Comparison of ENCODE assay signal across 11 mouse cellular contexts in the genomic region with DNA sequence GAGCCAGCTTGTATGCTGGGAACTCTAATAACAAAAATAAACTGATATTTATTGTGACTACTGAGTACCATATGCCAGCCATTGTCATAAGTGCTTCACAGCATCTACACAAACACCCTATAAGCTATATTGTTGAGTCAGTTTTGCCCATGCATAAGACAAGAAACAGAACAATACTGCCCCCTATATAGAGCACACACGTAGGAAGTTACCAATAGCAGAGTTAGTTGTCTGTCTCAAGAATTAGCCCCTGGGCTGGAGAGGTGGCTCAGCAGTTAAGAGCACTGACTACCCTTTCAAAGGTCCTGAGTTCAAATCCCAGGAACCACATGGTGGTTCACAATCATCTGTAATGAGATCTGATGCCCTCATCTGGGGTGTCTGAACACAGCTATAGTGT. TPM values are rescaled to one million over a fixed set of nuclear protein-coding genes. Genes with fewer than 3 reads are reported as not detected.
A peak's percentile ranks its signal among the peaks of the same experiment; 100 is the strongest.
DNase-seq lines count a peak whose midpoint lies in the region; ATAC-seq and TF ChIP-seq lines count a peak whose summit lies in the region.
"Had no signal": no experiment of that assay in that cellular context is flagged by ENCODE, and none has a peak within 500 bp of the region (broad histone marks: within the 10 kb centered on the region; RNA-seq: fewer than 3 reads in every experiment).

No protein-coding gene starts in this region.

- intact Hi-C loops in gastrocnemius, adult 2 months (cut with DNase I), result no loop called here
- intact Hi-C loops in gastrocnemius, postnatal 36 days (cut with DNase I), result no loop called here

- TF ChIP-seq CTCF in gastrocnemius, adult 2 months (IDR thresholded peaks at IDR 0.05), result peak; percentile 28; the same call in 1 of the 2 replicates

- no peak overlapping the region for H3K4me3 ChIP-seq in gastrocnemius, adult 2 months

- no peak overlapping the region for H3K27ac ChIP-seq in gastrocnemius, adult 2 months
- H3K27ac ChIP-seq: embryonic facial prominence, embryonic 15.5 days had no signal

- DNase-seq in gastrocnemius, adult 2 months, result no peak
- DNase-seq in gastrocnemius, postnatal 36 days, result no peak
- DNase-seq in lung, postnatal 36 days, result peak; percentile 9
- no peak for DNase-seq in lung, postnatal 14 days
- peak; percentile 14 for DNase-seq in retina, embryonic 14.5 days (ENCODE audit: low spot score)
- no peak for DNase-seq in spleen, adult 12 weeks (ENCODE audit: low spot score)
- no peak for DNase-seq in layer of hippocampus, postnatal 25 days (ENCODE audit: extremely low spot score in 1 of 2, low spot score in 1 of 2)
- DNase-seq: adrenal gland, adult 8-10 months; kidney, postnatal 10 days had no signal

- peak; percentile 37 for ATAC-seq in activated CD4-positive, CD25-positive, alpha-beta regulatory T cell, adult 4 months

RNA-seq across cellular contexts. Expression of a gene that starts 0.4 kb away (rescaled TPM):
- under 1 TPM; 0.47 to 0.64 TPM for total RNA-seq in gastrocnemius, adult 2 months (2021)
- under 1 TPM; 0.52 to 0.84 TPM for total RNA-seq in gastrocnemius, postnatal 36 days (2021)
- polyA plus RNA-seq in activated CD4-positive, CD25-positive, alpha-beta regulatory T cell, adult 4 months (2017; shearing (Covaris generic)), result 10 to 100 TPM; 14.8 to 15.7 TPM
- 1 to 10 TPM; 1.9 to 2.2 TPM for total RNA-seq in layer of hippocampus, postnatal 25 days (2021)

RNA-seq across cellular contexts. Expression of a gene that starts 10.0 kb away (rescaled TPM):
- total RNA-seq in gastrocnemius, adult 2 months (2021), result 10 to 100 TPM; 28.6 to 29.2 TPM
- 10 to 100 TPM; 25.5 to 29.2 TPM for total RNA-seq in gastrocnemius, postnatal 36 days (2021)
- polyA plus RNA-seq in activated CD4-positive, CD25-positive, alpha-beta regulatory T cell, adult 4 months (2017; shearing (Covaris generic)), result 100 to 1,000 TPM; 118 to 126 TPM
- 10 to 100 TPM; 32.5 to 36.4 TPM for total RNA-seq in layer of hippocampus, postnatal 25 days (2021)

RNA-seq across cellular contexts. Expression of a gene that starts 45.2 kb away (rescaled TPM):
- 10 to 100 TPM; 11.8 to 12.2 TPM for total RNA-seq in gastrocnemius, adult 2 months (2021)
- 10 to 100 TPM; 12.2 to 13.8 TPM for total RNA-seq in gastrocnemius, postnatal 36 days (2021)
- polyA plus RNA-seq in activated CD4-positive, CD25-positive, alpha-beta regulatory T cell, adult 4 months (2017; shearing (Covaris generic)), result 100 to 1,000 TPM; 100 to 101 TPM
- total RNA-seq in layer of hippocampus, postnatal 25 days (2021), result 10 to 100 TPM; 32.0 to 37.3 TPM

Comparison
In these comparisons a context has a peak if more than half of its experiments do, and no peak if none do; other contexts are left out.
1. DNase-seq: peak in lung, postnatal 36 days (single experiment) and retina, embryonic 14.5 days (single experiment); none in gastrocnemius, adult 2 months (single experiment), gastrocnemius, postnatal 36 days (0 of 2), lung, postnatal 14 days (single experiment), spleen, adult 12 weeks (single experiment) and layer of hippocampus, postnatal 25 days (0 of 2).